Mouse (Mus musculus) small intestine, adult 2 months (tissue): Measurements from ENCODE around the gene Mrps12. TPM values are rescaled to one million over a fixed set of nuclear protein-coding genes. Genes with fewer than 3 reads are reported as not detected.
A peak's percentile ranks its signal among the peaks of the same experiment; 100 is the strongest.

Source experiments
- H3K27ac ChIP-seq: fragments of 200-500 bp; 2 replicates; pipeline ENCODE4 v1.5.1; 2012; ENCODE audit warnings: low read depth, low read length, control low read depth, inconsistent platforms; ENCODE audit not compliant: insufficient read depth
- H3K27me3 ChIP-seq: fragments of 200-500 bp; 2 replicates; pipeline ENCODE4 v1.6.1; 2012; ENCODE audit warnings: mild to moderate bottlenecking, moderate library complexity, low read length, inconsistent platforms; ENCODE audit not compliant: control insufficient read depth, insufficient read depth
- H3K36me3 ChIP-seq: fragments of 200-500 bp; 2 replicates; pipeline ENCODE4 v1.6.1; 2012; ENCODE audit warnings: mild to moderate bottlenecking, low read length, control low read depth, inconsistent platforms; ENCODE audit not compliant: control insufficient read depth, insufficient read depth
- H3K4me1 ChIP-seq: fragments of 200-500 bp; 2 replicates; pipeline ENCODE4 v1.6.1; 2012; ENCODE audit warnings: low read length, inconsistent platforms, mixed read lengths; ENCODE audit not compliant: control insufficient read depth, insufficient read depth, insufficient read length
- H3K4me3 ChIP-seq: fragments of 200-500 bp; 2 replicates; pipeline ENCODE4 v1.5.1; 2012; ENCODE audit warnings: low read depth, mild to moderate bottlenecking, control low read depth, inconsistent platforms, low read length, moderate library complexity
- CTCF ChIP-seq: fragments of 200-500 bp; IDR thresholded peaks from 2 replicates; pipeline ENCODE4 v1.5.1; 2012; ENCODE audit warnings: low read depth, mild to moderate bottlenecking, control low read depth, inconsistent platforms, low read length, moderate library complexity, mixed read lengths; ENCODE audit not compliant: insufficient replicate concordance, insufficient read length; ENCODE audit errors: extremely low read depth
- POLR2A ChIP-seq: fragments of 200-500 bp; IDR thresholded peaks from 2 replicates; pipeline ENCODE4 v1.6.1; 2012; ENCODE audit warnings: low read depth, mild to moderate bottlenecking, control low read depth, inconsistent platforms, low read length, moderate library complexity
- WGBS: fragments of 180-500 bp; shearing (Covaris S2); methylation state at CpG from one replicate; pipeline ENCODE4 v1.1.7; 2018; 5-methylcytosine and 5-hydroxymethylcytosine counted together
- polyA plus RNA-seq: library from polyadenylated mRNA; depleted of rRNA; stranded (reverse); fragments of >200 nt; gene quantifications from 2 replicates; pipeline ENCODE4 v1.2.3, GENCODE M21; 2012; rRNA removed

Gene Mrps12
- polyA plus RNA-seq, 1 experiment: 64.5 TPM

DNA sequence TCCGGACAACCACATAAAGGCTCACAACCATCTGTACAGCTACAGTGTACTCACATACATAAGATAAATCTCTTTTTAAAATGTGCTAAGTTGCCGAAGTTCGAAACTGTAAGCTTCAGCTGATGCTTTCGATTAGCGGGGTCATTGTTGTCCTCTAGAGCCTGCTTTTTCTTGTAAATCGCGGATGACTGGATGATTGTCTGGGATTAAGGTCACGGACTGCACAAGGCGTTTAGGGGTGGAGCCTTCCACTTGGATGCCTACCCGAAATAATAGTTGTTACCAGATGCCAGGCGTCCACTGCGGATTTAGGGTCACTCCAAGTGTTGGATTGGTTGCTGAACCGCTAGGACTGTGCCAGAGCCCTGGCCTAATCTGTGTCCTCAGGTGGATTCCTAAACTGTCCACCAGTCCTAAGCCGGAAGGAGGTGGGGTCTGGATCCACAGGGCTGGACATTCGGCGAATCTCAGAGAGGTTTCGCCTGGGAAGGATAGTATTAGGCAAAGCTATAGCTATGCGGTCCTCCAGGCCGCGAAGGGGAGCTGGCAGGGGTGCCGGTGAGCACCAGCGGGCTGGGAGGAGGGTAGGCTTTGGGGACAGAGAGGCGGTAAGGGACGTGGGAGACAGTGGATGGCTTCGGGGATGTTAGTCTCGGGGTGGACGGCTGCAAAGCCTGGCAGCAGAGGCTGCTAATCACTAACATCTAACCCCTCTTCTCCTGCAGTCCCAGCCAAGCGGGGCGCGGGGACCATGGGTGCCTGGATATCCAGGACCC is 48.9 kb downstream of the Mrps12 start, which contains the start of gene Fbxo27:
Fbxo27 (plus strand) TSS at position 305 of the 776 bp plus-strand sequence.
- H3K27ac ChIP-seq: no peak within 1 kb of the TSS
- WGBS: 55% methylated on average over 30 of the region's 30 CpGs
- TF ChIP-seq POLR2A (no peak), CTCF (no peak)

DNA sequence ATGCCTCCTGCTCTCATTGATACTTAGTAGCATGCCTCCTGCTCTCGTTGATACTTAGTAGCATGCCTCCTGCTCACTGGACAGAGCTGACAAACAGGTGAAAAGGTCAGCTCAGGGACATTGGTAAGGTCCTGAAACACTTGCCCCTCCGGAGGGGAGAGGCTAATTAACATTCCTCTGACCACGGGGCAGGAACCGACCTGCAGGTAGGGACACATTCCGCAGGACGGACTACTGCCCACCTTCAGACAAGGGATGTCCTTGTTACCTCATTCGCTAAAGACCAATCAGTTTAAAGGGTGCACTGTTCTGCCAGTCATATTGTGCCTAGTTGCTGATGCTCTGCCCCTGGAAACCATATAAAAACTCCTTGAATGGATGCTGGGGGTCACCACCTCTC is 50.5 kb downstream of the Mrps12 start:
- H3K27ac ChIP-seq: no peak overlapping the region
- 50% methylated on average over 7 of the region's 7 CpGs for WGBS
- H3K36me3 ChIP-seq: no peaks in the 10 kb centered on the region
- peaks cover 9% of the 10 kb centered on the region; the same call in 1 of the 2 replicates for H3K27me3 ChIP-seq
- TF ChIP-seq POLR2A: no peak
- no peak for TF ChIP-seq CTCF
- H3K4me1 ChIP-seq: peaks cover 4% of the 10 kb centered on the region
- H3K4me3 ChIP-seq: no peak overlapping the region

More for the DNA sequence above, 48.9 kb downstream of the Mrps12 start, which contains the start of gene Fbxo27:
- H3K36me3 ChIP-seq: no peaks in the 10 kb centered on the region
- peak within 1 kb of the TSS; percentile 62 for H3K4me3 ChIP-seq
- H3K4me1 ChIP-seq: peaks cover 4% of the 10 kb centered on the region
- H3K27me3 ChIP-seq: peaks cover 9% of the 10 kb centered on the region; the same call in 1 of the 2 replicates

Other genes starting within 250 kb of the Mrps12 start
- gene Ifnl2, start 231.4 kb downstream of the Mrps12 start, polyA plus RNA-seq: not detected in 2 replicates
- gene Ifnl3, start 219.0 kb downstream of the Mrps12 start, polyA plus RNA-seq: not detected in 2 replicates
- gene Sycn, start 200.9 kb downstream of the Mrps12 start, polyA plus RNA-seq: 32.7 and 16,759 TPM in 2 replicates
- gene Nccrp1, start 194.6 kb downstream of the Mrps12 start, polyA plus RNA-seq: 0.14 and 2.8 TPM in 2 replicates
- gene Samd4b, start 143.7 kb downstream of the Mrps12 start, polyA plus RNA-seq: 43.4 and 82.0 TPM in 2 replicates
- gene Pak4, start 143.6 kb downstream of the Mrps12 start, polyA plus RNA-seq: 50.3 and 112 TPM in 2 replicates
- gene Acp7, start 110.5 kb downstream of the Mrps12 start, polyA plus RNA-seq: 0.66 TPM in 1 of 2 replicates, not detected in the other
- 1.2 and 1.7 TPM in 2 replicates for gene Fbxo27, start 49.0 kb downstream of the Mrps12 start, polyA plus RNA-seq
- gene Fbxo17, start 25.0 kb downstream of the Mrps12 start, polyA plus RNA-seq: 2.0 and 2.8 TPM in 2 replicates
- 12.8 and 19.0 TPM in 2 replicates for gene Sars2, start 172 bp upstream of the Mrps12 start, polyA plus RNA-seq
- gene Ccer2, start 14.4 kb upstream of the Mrps12 start, polyA plus RNA-seq: not detected in 2 replicates
- gene Sirt2, start 24.9 kb upstream of the Mrps12 start, polyA plus RNA-seq: 26.2 and 47.6 TPM in 2 replicates
- 76.0 and 138 TPM in 2 replicates for gene Nfkbib, start 25.7 kb upstream of the Mrps12 start, polyA plus RNA-seq
- gene Rinl, start 47.1 kb upstream of the Mrps12 start, polyA plus RNA-seq: 4.4 and 7.1 TPM in 2 replicates
- 67.1 and 140 TPM in 2 replicates for gene Hnrnpl, start 66.7 kb upstream of the Mrps12 start, polyA plus RNA-seq
- 201 and 291 TPM in 2 replicates for gene Ech1, start 83.4 kb upstream of the Mrps12 start, polyA plus RNA-seq
- 1,096 and 2,780 TPM in 2 replicates for gene Lgals4, start 92.0 kb upstream of the Mrps12 start, polyA plus RNA-seq
- gene Lgals7, start 122.0 kb upstream of the Mrps12 start, polyA plus RNA-seq: 2.4 TPM in 1 of 2 replicates, not detected in the other
- gene Capn12, start 139.6 kb upstream of the Mrps12 start, polyA plus RNA-seq: 0.08 and 0.10 TPM in 2 replicates
- gene Actn4, start 220.5 kb upstream of the Mrps12 start, polyA plus RNA-seq: 506 and 1,069 TPM in 2 replicates
- gene Eif3k, start 240.0 kb upstream of the Mrps12 start, polyA plus RNA-seq: 135 and 169 TPM in 2 replicates
- 11.1 and 21.3 TPM in 2 replicates for gene Map4k1, start 240.2 kb upstream of the Mrps12 start, polyA plus RNA-seq